Mouse (Mus musculus) limb, embryonic 10.5 days (tissue): ENCODE measurements at regions not wholly inside any gene's neighbourhood (a gene's known extent, or its start where the extent isn't known, plus 50 kb on each side); places are given as distances from the start of the nearest gene placed in this dataset.

Experiments
- DNase-seq: peaks from one replicate; pipeline ENCODE4 v3.0.0-alpha.2; 2017; ENCODE audit warnings: low spot score
- H3K27ac ChIP-seq: fragments of 300-500 bp; sonication (generic); 2 replicates; pipeline ENCODE4 v1.5.1; 2016; ENCODE audit warnings: mild to moderate bottlenecking
- H3K27me3 ChIP-seq: fragments of 300-500 bp; sonication (generic); 2 replicates; pipeline ENCODE4 v1.6.1; 2016; ENCODE audit warnings: low read depth, mild to moderate bottlenecking; ENCODE audit not compliant: poor library complexity, severe bottlenecking
- H3K36me3 ChIP-seq: fragments of 300-500 bp; sonication (generic); 2 replicates; pipeline ENCODE4 v1.6.1; 2016; ENCODE audit warnings: mild to moderate bottlenecking, moderate library complexity
- H3K4me1 ChIP-seq: fragments of 300-500 bp; sonication (generic); 2 replicates; pipeline ENCODE4 v1.6.1; 2016
- H3K4me3 ChIP-seq: fragments of 300-500 bp; sonication (generic); 2 replicates; pipeline ENCODE4 v1.5.1; 2016; ENCODE audit warnings: mild to moderate bottlenecking, moderate library complexity
- H3K9me3 ChIP-seq: fragments of 300-500 bp; sonication (generic); replicated peaks from 2 replicates; pipeline ENCODE4 v1.6.1; 2016; ENCODE audit warnings: mild to moderate bottlenecking
- WGBS: fragments of 180-500 bp; shearing (Covaris S2); methylation state at CpG from one replicate; pipeline ENCODE4 v1.1.7; 2016; 5-methylcytosine and 5-hydroxymethylcytosine counted together

GRCm38 (mm10) chr15:95714408-95714807 is 58.6 kb upstream of the Dbx2 start:
- no peaks in the 10 kb centered on the region for H3K4me1 ChIP-seq
- no peak overlapping the region for H3K4me3 ChIP-seq
- no peak overlapping the region for H3K27ac ChIP-seq
- 85% methylated on average over 3 of the region's 3 CpGs for WGBS
- H3K27me3 ChIP-seq: no peaks in the 10 kb centered on the region
- no peaks in the 10 kb centered on the region for H3K36me3 ChIP-seq
- H3K9me3 ChIP-seq: no peaks in the 10 kb centered on the region
- no peak for DNase-seq

- no peak overlapping the region for H3K4me3 ChIP-seq
- no peaks in the 10 kb centered on the region for H3K27me3 ChIP-seq
- 92% methylated on average over 9 of the region's 9 CpGs for WGBS
- no peak for DNase-seq
- H3K9me3 ChIP-seq: no peaks in the 10 kb centered on the region
- no peaks in the 10 kb centered on the region for H3K36me3 ChIP-seq
- H3K4me1 ChIP-seq: no peaks in the 10 kb centered on the region
- H3K27ac ChIP-seq: no peak overlapping the region
Observed at GRCm38 (mm10) chr15:95715941-95716340, 60.2 kb upstream of the Dbx2 start.

- no peaks in the 10 kb centered on the region for H3K36me3 ChIP-seq
- no peaks in the 10 kb centered on the region for H3K9me3 ChIP-seq
- WGBS: 47% methylated on average over 7 of the region's 7 CpGs
- peaks cover 4% of the 10 kb centered on the region; the same call in 1 of the 2 replicates for H3K4me1 ChIP-seq
- H3K27me3 ChIP-seq: no peaks in the 10 kb centered on the region
- no peak overlapping the region for H3K27ac ChIP-seq
- H3K4me3 ChIP-seq: no peak overlapping the region
- no peak for DNase-seq
Observed at GRCm38 (mm10) chr15:95723699-95724098, 66.9 kb upstream of the Ano6 start.

GRCm38 (mm10) chr15:95725866-95726265 is 64.8 kb upstream of the Ano6 start:
- H3K4me3 ChIP-seq: no peak overlapping the region
- WGBS: 41% methylated on average over 11 of the region's 11 CpGs
- H3K9me3 ChIP-seq: no peaks in the 10 kb centered on the region

GRCm38 (mm10) chr15:95726516-95726915 is 64.1 kb upstream of the Ano6 start:
- H3K36me3 ChIP-seq: no peaks in the 10 kb centered on the region
- no peak overlapping the region for H3K27ac ChIP-seq
- H3K9me3 ChIP-seq: no peaks in the 10 kb centered on the region
- H3K27me3 ChIP-seq: no peaks in the 10 kb centered on the region
- 85% methylated on average over 13 of the region's 13 CpGs for WGBS
- H3K4me1 ChIP-seq: peaks cover 4% of the 10 kb centered on the region; the same call in 1 of the 2 replicates
- DNase-seq: no peak
- no peak overlapping the region for H3K4me3 ChIP-seq

More at GRCm38 (mm10) chr15:95725866-95726265, 64.8 kb upstream of the Ano6 start:
- no peaks in the 10 kb centered on the region for H3K27me3 ChIP-seq
- no peaks in the 10 kb centered on the region for H3K36me3 ChIP-seq
- H3K4me1 ChIP-seq: peaks cover 4% of the 10 kb centered on the region; the same call in 1 of the 2 replicates
- H3K27ac ChIP-seq: no peak overlapping the region
- DNase-seq: peak; percentile 77

GRCm38 (mm10) chr15:95735746-95736145 is 54.9 kb upstream of the Ano6 start:
- DNase-seq: no peak
- Histone ChIP-seq H3K4me3 (no peak overlapping the region), H3K27me3 (no peaks in the 10 kb centered on the region), H3K4me1 (0 out of 2 replicates have a peak, but pooled peaks cover 3% of the 10 kb centered on the region), H3K27ac (no peak overlapping the region), H3K36me3 (no peaks in the 10 kb centered on the region), H3K9me3 (no peaks in the 10 kb centered on the region)
- WGBS: 89% methylated on average over 1 of the region's 1 CpGs
